Mouse (Mus musculus): Measurements from ENCODE around the gene Tiparp.

- TF ChIP-seq CTCF (IDR thresholded peaks at IDR 0.05; ENCODE audit: extremely low read depth, insufficient read depth, insufficient read length, insufficient replicate concordance) (no peak), POLR2A (IDR thresholded peaks at IDR 0.05; ENCODE audit: low read depth, low read length) (no peak)
Measured at GRCm38 (mm10) chr3:65592850-65593249, 64.6 kb downstream of the Tiparp start.

All from spleen, adult 2 months (tissue).